Mouse (Mus musculus): Measurements from ENCODE around the gene 4933403O08Rik.

4933403O08Rik gene

GRCm38 (mm10) chrX:112238749-112239148 lies at the start of gene 4933403O08Rik:
Gene 4933403O08Rik (plus strand): TSS chrX:112239049.
- in situ Hi-C loops (cut with MboI; ENCODE audit: low pct_unique_long_range_greater_than_20kb in 1 of 2, low sequenced_read_pairs in 2 of 2, unreplicated experiment in 1 of 2): no loop called here

- in situ Hi-C loops (cut with MboI; ENCODE audit: low pct_unique_long_range_greater_than_20kb in 1 of 2, low sequenced_read_pairs in 2 of 2, unreplicated experiment in 1 of 2): no loop called here
Measured at GRCm38 (mm10) chrX:112242916-112243315, 4.1 kb downstream of the 4933403O08Rik start.

GRCm38 (mm10) chrX:112255513-112255912 lies 16.7 kb downstream of the 4933403O08Rik start:
- in situ Hi-C loops (cut with MboI; ENCODE audit: low pct_unique_long_range_greater_than_20kb in 1 of 2, low sequenced_read_pairs in 2 of 2, unreplicated experiment in 1 of 2): no loop called here

- in situ Hi-C loops (cut with MboI; ENCODE audit: low pct_unique_long_range_greater_than_20kb in 1 of 2, low sequenced_read_pairs in 2 of 2, unreplicated experiment in 1 of 2): no loop called here
Measured at GRCm38 (mm10) chrX:112273550-112273949, 34.7 kb downstream of the 4933403O08Rik start.
